Mouse (Mus musculus): Measurements from ENCODE around the gene Tcl1b5.

Tcl1b5 gene

GRCm38 (mm10) chr12:105208441-105208840 is 32.3 kb downstream of the Tcl1b5 start:
- no peak for DNase-seq (ENCODE audit: low read depth, low spot score)

- no peak for DNase-seq (ENCODE audit: low read depth, low spot score)
These were observed 33.1 kb downstream of the Tcl1b5 start for GRCm38 (mm10) chr12:105209231-105209630.

GRCm38 (mm10) chr12:105217101-105217760 is 41.1 kb downstream of the Tcl1b5 start:
- no peak for DNase-seq (ENCODE audit: low read depth, low spot score)

GRCm38 (mm10) chr12:105222601-105223319 is 46.6 kb downstream of the Tcl1b5 start, which contains the start of gene Tcl1:
Gene Tcl1, minus strand, starts transcription at chr12:105222793.
- DNase-seq (ENCODE audit: low read depth, low spot score), result no peak

GRCm38 (mm10) chr12:105224621-105225320 is 48.6 kb downstream of the Tcl1b5 start:
- no peak for DNase-seq (ENCODE audit: low read depth, low spot score)

Measured in CD4-positive helper T cell, adult 2 months (primary cell).